Mouse (Mus musculus) urinary bladder, postnatal 36 days (tissue): ENCODE measurements around the gene Spata21.
"Not testable (repeated sequence)": the region's sequence is repeated elsewhere in the genome, so short reads cannot be mapped to it uniquely, and the experiment has no call there.

ENCODE experiments used
- DNase-seq, 2 experiments: peaks; one replicate each; pipeline ENCODE4 v3.0.0; 2022; ENCODE audit warnings: low spot score in 2 of 2, mixed read lengths in 1 of 2

The Spata21 gene

GRCm38 (mm10) chr4:141129190-141129710 lies 41.1 kb downstream of the Spata21 start:
- no peak for DNase-seq

- peak; percentile 70 to 75 for DNase-seq
Observed at GRCm38 (mm10) chr4:141130704-141131342, 42.7 kb downstream of the Spata21 start.

GRCm38 (mm10) chr4:141131531-141132061 lies 43.5 kb downstream of the Spata21 start:
- no peak for DNase-seq

GRCm38 (mm10) chr4:141132191-141132590 lies 44.1 kb downstream of the Spata21 start:
- no peak for DNase-seq

GRCm38 (mm10) chr4:141133227-141133626 lies 45.1 kb downstream of the Spata21 start:
- DNase-seq = no peak

- no peak for DNase-seq
Observed at GRCm38 (mm10) chr4:141134031-141134441, 45.9 kb downstream of the Spata21 start.

- DNase-seq = no peak
Observed at GRCm38 (mm10) chr4:141134751-141135530, 46.8 kb downstream of the Spata21 start.

- DNase-seq = no peak
Observed at GRCm38 (mm10) chr4:141136126-141136525, 48.0 kb downstream of the Spata21 start.

- not testable (repeated sequence) for DNase-seq
Observed at GRCm38 (mm10) chr4:141137740-141138139, 49.6 kb downstream of the Spata21 start.

DNA sequence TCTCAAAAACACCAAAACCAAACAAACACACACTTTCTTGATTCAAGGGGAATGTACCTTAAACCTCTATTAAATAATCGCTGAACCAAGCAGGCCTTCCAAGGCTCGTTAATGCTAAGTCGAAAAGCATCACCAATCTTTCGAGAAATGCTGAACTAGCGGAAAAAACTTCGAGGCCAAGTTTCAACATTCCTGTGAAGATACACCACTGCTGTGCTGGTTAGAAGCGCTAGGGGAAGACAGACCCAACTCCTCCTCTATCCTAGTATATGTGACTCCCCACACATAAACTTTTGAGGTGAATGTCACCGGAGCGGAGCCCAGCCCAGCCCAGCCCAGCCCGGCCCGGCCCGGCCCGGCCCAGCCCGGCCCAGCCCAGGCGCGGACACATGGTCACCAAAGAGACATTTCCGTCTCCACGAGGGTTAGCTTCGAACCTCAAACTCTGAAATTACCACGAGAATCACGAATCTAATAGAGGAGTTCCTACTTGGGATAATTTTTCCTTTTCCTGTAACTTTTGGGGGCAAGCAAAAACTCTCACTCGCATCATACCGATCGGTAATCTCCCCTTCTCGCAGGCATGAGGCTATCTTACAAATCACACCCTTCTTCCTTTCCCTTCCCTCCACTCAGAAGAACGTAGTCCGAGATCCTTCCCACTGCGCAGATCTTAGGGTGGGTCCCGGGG lies 50.4 kb downstream of the Spata21 start:
- DNase-seq = no peak

DNA sequence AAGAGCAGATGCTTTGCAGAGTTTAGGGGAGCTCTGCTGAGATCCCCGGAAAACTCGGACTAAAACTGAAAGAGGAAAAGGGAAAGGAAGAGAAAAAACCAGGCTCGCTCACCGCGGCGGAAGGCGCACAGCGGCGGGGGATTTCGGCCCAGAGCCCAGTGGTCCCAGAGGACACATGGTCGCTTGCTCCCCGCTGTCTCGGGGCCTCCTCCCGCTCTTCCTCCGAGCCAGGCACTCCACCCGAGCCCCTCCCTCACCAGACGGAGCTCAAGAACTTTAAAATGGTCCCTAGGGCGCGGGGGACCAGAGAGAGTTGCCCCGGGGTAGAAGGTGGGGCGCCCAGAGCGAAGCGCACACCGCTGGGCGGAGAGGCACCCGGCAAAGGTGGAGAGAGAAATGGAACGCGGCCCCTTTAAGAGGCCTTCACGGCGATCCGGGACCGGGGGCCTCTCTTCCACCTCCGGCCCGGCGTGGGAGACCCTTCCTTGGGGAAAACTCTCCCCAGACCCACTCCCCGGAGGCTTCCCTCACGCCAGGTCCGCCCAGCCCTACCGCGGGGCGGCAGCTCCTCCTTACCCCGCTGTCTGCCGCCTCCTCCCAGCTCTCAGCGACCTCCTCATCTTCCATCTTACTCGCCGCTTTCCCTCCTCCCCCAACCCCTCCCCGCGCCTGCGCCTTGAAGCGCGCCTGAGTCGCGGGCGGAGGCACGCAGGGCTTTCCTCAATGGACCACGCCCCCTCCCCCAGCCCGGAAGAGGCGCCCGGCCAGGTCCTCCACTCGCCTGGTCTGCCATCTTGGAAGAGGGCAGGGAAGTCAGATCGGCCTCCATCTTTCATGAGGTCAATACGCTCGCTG lies 51.2 kb downstream of the Spata21 start, which contains the start of gene Szrd1:
Gene Szrd1 (minus strand): TSS at position 660 of the 855 bp plus-strand sequence.
- DNase-seq = peak; percentile 98 to 99

GRCm38 (mm10) chr4:141140354-141140753 lies 52.2 kb downstream of the Spata21 start:
- DNase-seq = not testable (repeated sequence)

DNA sequence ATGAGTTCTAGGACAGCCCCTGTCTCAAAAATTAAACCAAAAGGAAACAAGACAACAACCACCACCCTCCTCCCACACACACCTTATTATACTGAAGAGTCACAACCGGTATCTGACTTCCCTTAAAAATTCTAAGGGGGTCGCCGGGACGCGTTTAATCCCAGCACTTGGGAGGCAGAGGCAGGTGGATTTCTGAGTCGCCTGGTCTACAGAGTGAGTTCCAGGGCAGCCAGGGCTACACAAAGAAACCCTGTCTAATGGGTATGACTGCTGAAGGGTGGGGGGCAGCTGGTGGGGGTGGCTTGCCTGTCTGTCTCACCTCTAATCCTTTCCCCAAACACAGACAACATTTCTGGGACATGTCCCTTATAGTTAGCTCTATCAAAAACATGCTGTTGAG lies 52.8 kb downstream of the Spata21 start:
- no peak for DNase-seq

- DNase-seq = peak in 1 of 2 experiments; percentile 81
Observed at GRCm38 (mm10) chr4:141142285-141142811, 54.2 kb downstream of the Spata21 start.

DNA sequence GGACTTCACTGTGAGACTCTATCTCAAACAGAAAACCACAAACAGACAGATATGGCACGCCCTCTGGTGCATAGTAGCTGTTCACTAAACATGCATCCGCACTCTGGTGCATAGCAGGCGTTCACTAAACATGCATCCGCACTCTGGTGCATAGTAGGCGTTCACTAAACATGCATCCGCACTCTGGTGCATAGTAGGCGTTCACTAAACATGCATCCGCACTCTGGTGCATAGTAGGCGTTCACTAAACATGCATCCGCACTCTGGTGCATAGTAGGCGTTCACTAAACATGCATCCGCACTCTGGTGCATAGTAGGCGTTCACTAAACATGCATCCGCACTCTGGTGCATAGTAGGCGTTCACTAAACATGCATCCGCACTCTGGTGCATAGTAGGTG lies 57.0 kb downstream of the Spata21 start:
- DNase-seq = not testable (repeated sequence)

- DNase-seq = no peak
Observed at GRCm38 (mm10) chr4:141146491-141147033, 58.4 kb downstream of the Spata21 start.

- peak; percentile 92 to 94 for DNase-seq
Observed at GRCm38 (mm10) chr4:141147112-141148008, 59.2 kb downstream of the Spata21 start, which contains the start of gene Fbxo42. Gene Fbxo42, plus strand, starts transcription at chr4:141147913.

DNA sequence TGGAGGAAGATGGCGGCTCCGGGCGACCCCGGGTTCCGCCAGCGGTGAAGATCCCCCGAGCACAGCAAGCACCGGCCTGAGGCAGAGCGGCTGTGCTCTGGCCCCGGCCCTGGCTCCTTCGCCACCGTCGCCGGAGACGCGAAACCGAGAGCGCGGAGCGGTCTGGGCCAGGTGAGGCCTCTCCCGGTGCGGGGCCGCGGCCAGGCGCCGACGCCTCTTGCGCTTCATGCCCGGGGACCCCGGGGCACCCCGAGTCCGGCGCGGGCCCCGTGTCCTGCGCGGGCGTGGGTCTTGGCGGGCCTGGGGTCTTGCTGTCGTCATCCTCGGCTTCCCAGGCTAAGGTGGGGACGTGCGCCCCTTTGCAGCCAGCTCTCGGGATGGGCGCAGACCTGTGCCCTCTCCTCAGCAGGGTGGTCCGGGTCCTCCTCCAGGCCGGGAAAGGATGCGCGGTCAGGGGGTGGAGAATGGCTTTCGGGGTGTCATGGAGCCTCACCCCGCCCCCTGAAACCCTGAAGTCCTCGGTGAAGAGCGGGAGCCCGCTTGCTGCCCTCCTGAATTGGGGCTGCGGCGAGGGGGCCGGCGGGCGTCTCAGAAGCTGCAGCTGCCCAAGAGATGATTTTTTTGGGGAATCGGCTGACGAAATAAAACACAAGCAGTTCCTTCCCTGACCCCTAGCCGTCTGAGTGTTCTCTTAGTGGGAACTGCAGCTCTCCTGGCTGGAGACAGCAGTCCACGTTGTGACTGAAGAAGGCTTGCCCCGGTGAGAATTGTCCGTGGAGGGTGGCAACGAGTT lies 60.1 kb downstream of the Spata21 start:
- no peak for DNase-seq
